Mouse (Mus musculus): ENCODE data around the gene Acot13. TPM values are rescaled to one million over a fixed set of nuclear protein-coding genes. Genes with fewer than 3 reads are reported as not detected.
A peak's percentile ranks its signal among the peaks of the same experiment; 100 is the strongest.
"Not testable (repeated sequence)": the region's sequence is repeated elsewhere in the genome, so short reads cannot be mapped to it uniquely, and the experiment has no call there.

The Acot13 gene
- total RNA-seq, 2 experiments from 2014 or later = 69.5 to 87.5 TPM

- no peak for ATAC-seq (replicated peaks; ENCODE audit: low FRiP score, low TSS enrichment, poor library complexity, severe bottlenecking)
Observed at GRCm38 (mm10) chr13:24798686-24799085, 32.7 kb downstream of the Acot13 start.

- ATAC-seq (replicated peaks; ENCODE audit: low FRiP score, low TSS enrichment, poor library complexity, severe bottlenecking) = no peak
Observed at GRCm38 (mm10) chr13:24792411-24793045, 38.8 kb downstream of the Acot13 start.

GRCm38 (mm10) chr13:24791349-24791748 lies 40.0 kb downstream of the Acot13 start:
- no peak for ATAC-seq (replicated peaks; ENCODE audit: low FRiP score, low TSS enrichment, poor library complexity, severe bottlenecking)

GRCm38 (mm10) chr13:24787477-24787876 lies 43.9 kb downstream of the Acot13 start:
- ATAC-seq (replicated peaks; ENCODE audit: low FRiP score, low TSS enrichment, poor library complexity, severe bottlenecking) = no peak

- no peak for ATAC-seq (replicated peaks; ENCODE audit: low FRiP score, low TSS enrichment, poor library complexity, severe bottlenecking)
Observed at GRCm38 (mm10) chr13:24786014-24786490, 45.3 kb downstream of the Acot13 start.

- no peak for ATAC-seq (replicated peaks; ENCODE audit: low FRiP score, low TSS enrichment, poor library complexity, severe bottlenecking)
Observed at GRCm38 (mm10) chr13:24781916-24782315, 49.4 kb downstream of the Acot13 start.

- no peak for ATAC-seq (replicated peaks; ENCODE audit: low FRiP score, low TSS enrichment, poor library complexity, severe bottlenecking)
Observed at GRCm38 (mm10) chr13:24778706-24779380, 52.5 kb downstream of the Acot13 start.

GRCm38 (mm10) chr13:24778026-24778425 lies 53.3 kb downstream of the Acot13 start:
- no peak for ATAC-seq (replicated peaks; ENCODE audit: low FRiP score, low TSS enrichment, poor library complexity, severe bottlenecking)

- ATAC-seq (replicated peaks; ENCODE audit: low FRiP score, low TSS enrichment, poor library complexity, severe bottlenecking) = peak; percentile 85
Observed at GRCm38 (mm10) chr13:24776146-24776844, 55.0 kb downstream of the Acot13 start.

GRCm38 (mm10) chr13:24771482-24771881 lies 59.9 kb downstream of the Acot13 start:
- ATAC-seq (replicated peaks; ENCODE audit: low FRiP score, low TSS enrichment, poor library complexity, severe bottlenecking) = not testable (repeated sequence)

Other genes starting within 250 kb of the Acot13 start
- gene Ripor2, start 249.4 kb downstream of the Acot13 start, total RNA-seq (2014; fragmentation: Nextera tagmentation) = 34.1 and 50.0 TPM in 2 replicates
- gene Ripor2, start 249.4 kb downstream of the Acot13 start, total RNA-seq (2017) = 24.7 and 32.6 TPM in 2 replicates
- gene Armh2, start 90.3 kb downstream of the Acot13 start, total RNA-seq (2014; fragmentation: Nextera tagmentation) = not detected in 2 replicates
- 2.1 TPM in 1 of 2 replicates, not detected in the other for gene Armh2, start 90.3 kb downstream of the Acot13 start, total RNA-seq (2017)
- 156 and 206 TPM in 2 replicates for gene Gmnn, start 69.6 kb downstream of the Acot13 start, total RNA-seq (2014; fragmentation: Nextera tagmentation)
- 222 and 297 TPM in 2 replicates for gene Gmnn, start 69.6 kb downstream of the Acot13 start, total RNA-seq (2017)
- gene BC005537, start 29.9 kb downstream of the Acot13 start, total RNA-seq (2014; fragmentation: Nextera tagmentation) = 91.9 and 121 TPM in 2 replicates
- 42.4 and 44.0 TPM in 2 replicates for gene BC005537, start 29.9 kb downstream of the Acot13 start, total RNA-seq (2017)
- gene Tdp2, start 139 bp upstream of the Acot13 start, total RNA-seq (2014; fragmentation: Nextera tagmentation) = 61.6 and 87.7 TPM in 2 replicates
- 61.8 and 64.1 TPM in 2 replicates for gene Tdp2, start 139 bp upstream of the Acot13 start, total RNA-seq (2017)
- not detected in 2 replicates for gene D130043K22Rik, start 13.6 kb upstream of the Acot13 start, total RNA-seq (2014; fragmentation: Nextera tagmentation)
- gene D130043K22Rik, start 13.6 kb upstream of the Acot13 start, total RNA-seq (2017) = 0.38 TPM in 1 of 2 replicates, not detected in the other
- 0.24 TPM in 1 of 2 replicates, not detected in the other for gene Aldh5a1, start 106.1 kb upstream of the Acot13 start, total RNA-seq (2014; fragmentation: Nextera tagmentation)
- 0.05 and 0.91 TPM in 2 replicates for gene Aldh5a1, start 106.1 kb upstream of the Acot13 start, total RNA-seq (2017)
- gene Gpld1, start 111.6 kb upstream of the Acot13 start, total RNA-seq (2014; fragmentation: Nextera tagmentation) = not detected in 2 replicates
- gene Gpld1, start 111.6 kb upstream of the Acot13 start, total RNA-seq (2017) = 0.56 and 0.72 TPM in 2 replicates
- 27.4 and 36.3 TPM in 2 replicates for gene Mrs2, start 188.8 kb upstream of the Acot13 start, total RNA-seq (2014; fragmentation: Nextera tagmentation)
- 11.4 and 11.9 TPM in 2 replicates for gene Mrs2, start 188.8 kb upstream of the Acot13 start, total RNA-seq (2017)
- not detected in 2 replicates for gene Dcdc2a, start 224.5 kb upstream of the Acot13 start, total RNA-seq (2014; fragmentation: Nextera tagmentation)
- gene Dcdc2a, start 224.5 kb upstream of the Acot13 start, total RNA-seq (2017) = not detected in 2 replicates